ENCODE assay signal across 9 mouse cellular contexts in the genomic region with DNA sequence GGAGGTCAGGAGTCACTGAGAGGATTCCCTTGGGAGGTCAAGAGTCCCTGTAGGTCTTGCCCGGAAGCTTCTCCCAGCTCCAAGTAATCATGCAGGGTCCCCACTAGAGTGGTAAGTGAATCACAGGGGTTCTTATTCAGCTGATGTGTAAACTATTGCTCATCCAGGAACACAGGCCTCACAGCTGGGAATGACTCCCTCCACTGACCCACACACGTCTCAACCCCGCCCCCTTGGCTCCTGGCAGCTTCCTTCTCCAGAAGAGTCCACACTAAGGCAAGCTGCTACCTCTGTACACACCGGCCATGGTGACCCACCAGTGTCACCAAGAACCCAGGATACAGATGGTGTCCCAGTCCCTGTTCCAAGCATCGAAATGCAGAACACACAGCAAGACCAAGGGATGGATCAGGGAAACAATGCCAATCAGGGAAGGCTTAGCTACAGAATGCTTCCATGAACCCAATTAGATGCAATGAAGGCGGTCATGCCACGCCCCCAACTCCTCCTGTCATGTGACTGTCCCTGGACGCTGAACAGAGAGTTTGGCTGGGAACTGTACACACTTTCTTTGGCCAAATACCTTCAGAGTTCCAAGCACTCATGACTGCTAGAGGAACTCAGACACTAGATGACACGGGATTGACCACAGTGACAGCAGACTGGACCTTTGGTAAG. TPM values are rescaled to one million over a fixed set of nuclear protein-coding genes. Genes with fewer than 3 reads are reported as not detected.
DNase-seq lines count a peak whose midpoint lies in the region; ATAC-seq and TF ChIP-seq lines count a peak whose summit lies in the region.
"Had no signal": no experiment of that assay in that cellular context is flagged by ENCODE, and none has a peak within 500 bp of the region (broad histone marks: within the 10 kb centered on the region; RNA-seq: fewer than 3 reads in every experiment).

No protein-coding gene starts in this region.

- 71% methylated on average over 9 of the region's 9 CpGs for WGBS in forebrain, embryonic 10.5 days
- WGBS in forebrain, embryonic 12.5 days = 70% methylated on average over 9 of the region's 9 CpGs
- WGBS in kidney, postnatal 0 days = 57% methylated on average over 9 of the region's 9 CpGs
- WGBS in thymus, adult 2 months = 90% methylated on average over 9 of the region's 9 CpGs

- no peak for ATAC-seq in forebrain, embryonic 12.5 days (ENCODE audit: low FRiP score)
- ATAC-seq in kidney, postnatal 0 days (replicated peaks; ENCODE audit: low FRiP score, low read depth) = no peak

- no peak for TF ChIP-seq POLR2A in thymus, adult 2 months (IDR thresholded peaks at IDR 0.05; ENCODE audit: control insufficient read depth, extremely low read depth, insufficient read depth, low read length, poor library complexity)

- no peak overlapping the region for H3K4me3 ChIP-seq in forebrain, embryonic 10.5 days
- H3K4me3 ChIP-seq in forebrain, embryonic 12.5 days (replicated peaks) = no peak overlapping the region
- no peak overlapping the region for H3K4me3 ChIP-seq in C2C12 (ENCODE audit: insufficient read depth, poor library complexity, severe bottlenecking)
- peak overlapping the region; percentile 13; the same call in 1 of the 2 replicates for H3K4me3 ChIP-seq in gastrocnemius, adult 2 months
- no peak overlapping the region for H3K4me3 ChIP-seq in kidney, postnatal 0 days (replicated peaks; ENCODE audit: low read depth, low read length)
- H3K4me3 ChIP-seq in thymus, adult 2 months (ENCODE audit: control insufficient read depth, insufficient read depth, low read length) = no peak overlapping the region

- peak overlapping the region; percentile 75; the same call in 1 of the 2 replicates for H3K27ac ChIP-seq in forebrain, embryonic 10.5 days
- no peak overlapping the region for H3K27ac ChIP-seq in forebrain, embryonic 12.5 days
- peak overlapping the region; percentile 68 for H3K27ac ChIP-seq in gastrocnemius, adult 2 months
- no peak overlapping the region for H3K27ac ChIP-seq in kidney, postnatal 0 days
- H3K27ac ChIP-seq in thymus, adult 2 months (ENCODE audit: control insufficient read depth, insufficient read depth, low read length) = no peak overlapping the region

- TF ChIP-seq CTCF in C2C12 (IDR thresholded peaks at IDR 0.05; ENCODE audit: control insufficient read depth, insufficient read depth, insufficient read length) = no peak
- no peak for TF ChIP-seq CTCF in gastrocnemius, adult 2 months (IDR thresholded peaks at IDR 0.05)
- TF ChIP-seq CTCF in kidney, postnatal 0 days (IDR thresholded peaks at IDR 0.05; ENCODE audit: low read depth) = no peak
- no peak for TF ChIP-seq CTCF in thymus, adult 2 months (IDR thresholded peaks at IDR 0.05; ENCODE audit: borderline replicate concordance, control insufficient read depth, extremely low read depth, insufficient read depth, low read length, poor library complexity)

- no peaks in the 10 kb centered on the region for H3K9me3 ChIP-seq in forebrain, embryonic 10.5 days
- H3K9me3 ChIP-seq in forebrain, embryonic 12.5 days = no peaks in the 10 kb centered on the region
- H3K9me3 ChIP-seq in kidney, postnatal 0 days (replicated peaks; ENCODE audit: low read length) = no peaks in the 10 kb centered on the region

- H3K79me2 ChIP-seq in C2C12 (ENCODE audit: control insufficient read depth, insufficient read depth) = peaks cover 7% of the 10 kb centered on the region

- intact Hi-C loops in gastrocnemius, adult 2 months (cut with DNase I) = no loop called here

- no peaks in the 10 kb centered on the region for H3K27me3 ChIP-seq in forebrain, embryonic 10.5 days (ENCODE audit: poor library complexity, severe bottlenecking)
- no peaks in the 10 kb centered on the region for H3K27me3 ChIP-seq in forebrain, embryonic 12.5 days
- H3K27me3 ChIP-seq in C2C12 (ENCODE audit: control insufficient read depth, insufficient read depth, insufficient read length) = no peaks in the 10 kb centered on the region
- H3K27me3 ChIP-seq in kidney, postnatal 0 days (ENCODE audit: insufficient read depth, low read length) = no peaks in the 10 kb centered on the region
- H3K27me3 ChIP-seq in thymus, adult 2 months (ENCODE audit: control insufficient read depth, insufficient read depth, low read length) = no peaks in the 10 kb centered on the region

- peaks cover 67% of the 10 kb centered on the region for H3K4me1 ChIP-seq in forebrain, embryonic 10.5 days
- H3K4me1 ChIP-seq in forebrain, embryonic 12.5 days = peaks cover 37% of the 10 kb centered on the region
- H3K4me1 ChIP-seq in kidney, postnatal 0 days (replicated peaks; ENCODE audit: insufficient read depth, low read length) = peaks cover 33% of the 10 kb centered on the region
- peaks cover 3% of the 10 kb centered on the region; the same call in 1 of the 2 replicates for H3K4me1 ChIP-seq in thymus, adult 2 months (replicated peaks; ENCODE audit: control insufficient read depth, insufficient read depth, low read length)

- no peak overlapping the region for H3ac ChIP-seq in C2C12 (ENCODE audit: control insufficient read depth, insufficient read length, low read depth)

- peaks cover 30% of the 10 kb centered on the region for H3K36me3 ChIP-seq in forebrain, embryonic 10.5 days (replicated peaks)
- H3K36me3 ChIP-seq in forebrain, embryonic 12.5 days (replicated peaks) = peaks cover 7% of the 10 kb centered on the region; the same call in 1 of the 2 replicates
- H3K36me3 ChIP-seq in C2C12 (ENCODE audit: control insufficient read depth, insufficient read depth) = no peaks in the 10 kb centered on the region
- no peaks in the 10 kb centered on the region for H3K36me3 ChIP-seq in kidney, postnatal 0 days (ENCODE audit: insufficient read depth, low read length)
- no peaks in the 10 kb centered on the region for H3K36me3 ChIP-seq in thymus, adult 2 months (ENCODE audit: control insufficient read depth, insufficient read depth, low read length)

- no peak for DNase-seq in forebrain, embryonic 10.5 days (ENCODE audit: extremely low spot score, low spot score)
- peak; percentile 79 for DNase-seq in gastrocnemius, adult 2 months
- peak; percentile 58 for DNase-seq in kidney, postnatal 0 days (ENCODE audit: low spot score)
- DNase-seq in lung, postnatal 4 days = peak; percentile 78 to 86
- DNase-seq in thymus, adult 2 months = no peak
- no peak for DNase-seq in spleen, adult 18-20 months

- H3K4me2 ChIP-seq in forebrain, embryonic 12.5 days = no peak overlapping the region
- no peak overlapping the region for H3K4me2 ChIP-seq in kidney, postnatal 0 days (ENCODE audit: low read length)

- H3K9ac ChIP-seq in forebrain, embryonic 12.5 days = no peak overlapping the region
- H3K9ac ChIP-seq in kidney, postnatal 0 days (ENCODE audit: low read depth, low read length) = no peak overlapping the region

- no peaks in the 10 kb centered on the region for H3K79me3 ChIP-seq in C2C12 (ENCODE audit: low read depth)

TF ChIP-seq in C2C12, 6 proteins besides CTCF, POLR2A, EP300 and RAD21:
- TF ChIP-seq FOSL1 (IDR thresholded peaks at IDR 0.05; ENCODE audit: insufficient read depth, low read length, poor library complexity, severe bottlenecking) (peak; percentile 67), CEBPB (IDR thresholded peaks at IDR 0.05; ENCODE audit: low read depth) (peak; percentile 48), MAX (IDR thresholded peaks at IDR 0.05) (no peak), USF1 (IDR thresholded peaks at IDR 0.05; ENCODE audit: low read depth) (peak; percentile 86), MYOD1 (IDR thresholded peaks at IDR 0.05; ENCODE audit: control insufficient read depth, insufficient read length, low read depth) (peak; percentile 24), MYOG (IDR thresholded peaks at IDR 0.05; ENCODE audit: control insufficient read depth, extremely low read depth, insufficient read length) (no peak)

RNA-seq across cellular contexts. Expression of a gene that starts 18.0 kb away (rescaled TPM):
- polyA plus RNA-seq in forebrain, embryonic 10.5 days (2016; fragmentation: Nextera tagmentation; extraction: Ambion mirVana) = 13.9 and 17.5 TPM in 2 replicates
- polyA plus RNA-seq in forebrain, embryonic 12.5 days (2016; fragmentation: Nextera tagmentation; extraction: Ambion mirVana) = 19.0 and 19.9 TPM in 2 replicates
- 3.7 TPM for polyA plus RNA-seq in C2C12 (2012; fragmentation: generic; extraction: Trizol)
- total RNA-seq in gastrocnemius, adult 2 months (2021) = 1 to 10 TPM; 6.1 to 7.2 TPM
- 9.9 and 10.0 TPM in 2 replicates for polyA plus RNA-seq in kidney, postnatal 0 days (2015; fragmentation: Nextera tagmentation; extraction: Ambion mirVana)
- polyA plus RNA-seq in thymus, adult 2 months (2012; rRNA removed) = 10.7 and 11.6 TPM in 2 replicates

RNA-seq across cellular contexts. Expression of a gene that starts 27.8 kb away (rescaled TPM):
- polyA plus RNA-seq in forebrain, embryonic 10.5 days (2016; fragmentation: Nextera tagmentation; extraction: Ambion mirVana) = not detected in 2 replicates
- not detected in 2 replicates for polyA plus RNA-seq in forebrain, embryonic 12.5 days (2016; fragmentation: Nextera tagmentation; extraction: Ambion mirVana)
- not detected for polyA plus RNA-seq in C2C12 (2012; fragmentation: generic; extraction: Trizol)
- total RNA-seq in gastrocnemius, adult 2 months (2021) = not detected
- polyA plus RNA-seq in kidney, postnatal 0 days (2015; fragmentation: Nextera tagmentation; extraction: Ambion mirVana) = 35.3 and 42.7 TPM in 2 replicates
- 0.11 and 0.36 TPM in 2 replicates for polyA plus RNA-seq in thymus, adult 2 months (2012; rRNA removed)
- polyA plus RNA-seq: embryonic facial prominence, embryonic 11.5 days had no signal

Comparison
In these comparisons a context has a peak if more than half of its experiments do, and no peak if none do; other contexts are left out.
1. H3K27ac ChIP-seq: peak in forebrain, embryonic 10.5 days (single experiment) and gastrocnemius, adult 2 months (single experiment); none in forebrain, embryonic 12.5 days (single experiment), kidney, postnatal 0 days (single experiment) and thymus, adult 2 months (single experiment).
2. DNase-seq: peak in gastrocnemius, adult 2 months (single experiment), kidney, postnatal 0 days (single experiment) and lung, postnatal 4 days (2 of 2); none in forebrain, embryonic 10.5 days (single experiment), thymus, adult 2 months (single experiment) and spleen, adult 18-20 months (0 of 2).
3. RNA of a gene that starts 27.8 kb away (polyA plus RNA-seq): 35.3 to 42.7 TPM in kidney, postnatal 0 days; 0.11 to 0.36 TPM in thymus, adult 2 months, not detected in forebrain, embryonic 10.5 days, not detected in forebrain, embryonic 12.5 days and not detected in C2C12 (single experiment); every median in the first group is over 10 times any median in the second.